Mouse (Mus musculus) gastrocnemius, postnatal 4 days (tissue): ENCODE measurements around the gene Fam240b. TPM values are rescaled to one million over a fixed set of nuclear protein-coding genes. Genes with fewer than 3 reads are reported as not detected.

Experiments
- DNase-seq, 2 experiments: peaks; one replicate each; pipeline ENCODE4 v3.0.0; 2021 to 2022; ENCODE audit warnings: low spot score in 2 of 2, mixed read lengths in 2 of 2
- total RNA-seq, 2 experiments: library from RNA; stranded (reverse); gene quantifications; 2 replicates each; pipeline ENCODE4 v1.2.3; 2021

Fam240b gene
- total RNA-seq, 2 experiments from 2014 or later, result 0.34 TPM; not detected in 1

DNA sequence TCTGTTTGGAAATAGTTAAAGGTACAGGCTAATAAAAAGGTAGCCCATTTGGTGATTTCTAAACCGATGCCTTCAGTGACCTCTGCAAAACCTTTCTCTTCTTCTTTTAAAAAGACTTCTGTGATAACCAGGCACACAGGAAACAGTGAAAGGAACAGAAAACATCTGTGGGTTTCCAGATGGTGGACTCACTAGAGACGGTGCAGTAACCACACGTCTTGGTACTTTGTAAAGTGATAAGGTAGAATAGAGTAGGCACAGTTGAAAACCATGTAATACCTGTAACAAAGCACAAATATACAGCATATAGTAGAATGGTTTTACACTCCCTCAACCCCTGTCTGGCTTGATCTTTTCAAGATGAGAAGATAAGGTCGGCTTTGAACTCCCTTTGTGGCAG, 57.0 kb downstream of the Fam240b start:
- no peak for DNase-seq

DNA sequence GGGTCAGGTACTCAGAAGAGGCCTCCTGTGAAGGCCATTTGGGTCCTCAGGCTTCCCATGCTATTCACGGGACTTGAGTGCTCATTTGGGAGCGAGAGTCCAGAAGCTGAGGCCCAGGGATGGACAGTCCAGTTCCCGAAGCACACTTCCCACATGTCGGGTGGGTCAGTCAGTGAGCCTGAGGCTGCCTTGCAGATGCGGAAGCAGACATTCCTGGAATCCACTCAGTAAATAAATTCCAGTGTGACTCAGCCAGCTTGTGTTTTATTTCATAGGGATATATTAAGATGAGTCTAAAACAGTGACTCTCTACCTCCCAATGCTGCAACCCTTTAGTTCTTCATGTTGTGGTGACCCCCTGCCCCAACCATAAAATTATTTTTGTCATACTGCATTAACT, 58.1 kb downstream of the Fam240b start:
- DNase-seq, result no peak

DNA sequence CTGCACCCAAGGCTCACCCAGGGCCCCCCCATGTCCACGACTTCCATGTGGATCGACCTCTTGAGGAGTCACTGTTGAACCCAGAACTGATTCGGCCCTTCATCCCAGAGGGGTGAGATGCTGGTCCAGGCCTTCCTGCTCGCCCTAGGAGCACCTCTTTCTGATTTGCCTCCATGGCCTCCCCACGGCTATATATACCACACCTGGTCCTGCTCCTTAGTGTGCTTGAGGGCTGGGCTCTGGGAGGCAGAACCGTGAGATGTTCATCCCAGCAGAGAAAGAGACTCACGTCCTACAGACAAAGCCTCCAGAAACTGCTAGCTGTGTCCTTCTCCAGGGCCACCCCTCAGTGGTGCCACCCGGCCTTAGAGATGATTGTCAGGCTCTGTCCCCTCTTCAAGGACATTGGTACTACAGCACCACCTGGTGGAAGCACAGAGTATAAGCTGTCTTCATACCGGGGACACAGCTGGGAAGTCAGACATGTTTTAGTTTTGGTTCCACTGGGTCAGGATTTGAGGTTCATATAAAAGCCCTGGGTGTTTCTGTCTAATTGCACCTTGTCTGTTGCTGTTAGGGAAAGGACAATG, 58.6 kb downstream of the Fam240b start:
- DNase-seq, result peak in 1 of 2 experiments; percentile 67

DNA sequence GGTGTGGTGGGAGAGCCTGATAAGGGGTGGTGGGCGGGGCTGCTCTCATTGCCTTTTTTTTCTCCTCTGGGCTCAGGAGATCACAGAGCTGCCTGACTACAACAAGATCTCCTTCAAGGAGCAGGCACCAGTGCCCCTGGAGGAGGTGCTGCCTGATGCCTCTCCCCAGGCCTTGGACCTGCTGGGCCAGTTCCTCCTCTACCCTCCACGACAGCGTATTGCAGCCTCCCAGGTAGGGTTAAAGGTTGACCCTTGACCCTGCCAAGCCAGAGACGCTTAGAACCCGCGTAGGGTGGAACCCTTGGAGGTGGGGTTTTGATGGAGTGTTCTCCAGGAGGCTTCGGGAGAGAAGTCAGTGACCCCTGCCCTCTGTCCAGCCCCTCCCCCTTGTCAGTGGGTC, 59.8 kb downstream of the Fam240b start:
- DNase-seq, result no peak

DNA sequence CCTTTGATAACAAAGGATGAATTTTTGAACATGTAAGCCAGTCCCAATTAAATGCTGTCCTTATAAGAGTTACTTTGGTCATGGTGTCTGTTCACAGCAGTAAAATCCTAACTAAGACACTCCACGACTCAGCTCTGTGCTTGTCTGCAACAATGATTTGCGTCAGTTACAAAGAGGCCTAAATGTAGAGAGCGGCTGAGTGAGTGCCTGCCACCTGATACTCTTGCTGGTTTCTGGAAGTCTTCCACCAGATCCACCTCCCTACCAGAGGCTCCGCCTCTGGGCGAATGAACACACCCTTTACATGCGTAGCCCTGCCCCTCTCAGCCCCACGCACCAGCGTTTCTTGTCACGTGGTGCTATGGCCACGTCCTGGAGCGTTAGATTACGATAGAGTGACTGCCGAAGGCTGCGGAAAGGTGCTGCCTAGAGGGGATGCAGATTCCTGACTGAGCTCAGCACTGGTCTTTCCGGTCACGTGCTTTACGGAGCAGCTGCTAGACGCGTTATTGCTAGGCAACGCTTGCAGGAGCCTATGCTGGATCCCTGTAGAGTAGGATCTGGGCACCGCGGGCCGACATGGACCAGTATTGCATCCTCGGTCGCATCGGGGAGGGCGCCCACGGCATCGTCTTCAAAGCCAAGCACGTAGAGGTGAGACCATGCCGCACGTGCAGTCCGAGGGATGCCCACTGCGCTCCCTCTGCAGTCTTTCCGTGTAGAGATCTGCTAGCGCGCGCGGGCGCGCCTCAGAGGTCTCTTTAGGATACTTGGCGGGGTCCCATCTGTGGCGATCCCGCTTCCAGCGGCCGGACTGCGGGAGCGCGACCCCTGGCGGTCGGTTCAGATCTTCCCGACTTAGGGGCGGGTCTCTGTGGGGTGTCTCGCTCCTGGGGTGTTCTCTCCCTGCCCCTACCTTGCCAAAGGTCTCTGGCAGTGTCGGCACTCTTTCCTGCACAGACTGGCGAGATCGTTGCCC, 65.3 kb downstream of the Fam240b start, which contains the start of gene Cdk20:
Gene Cdk20, plus strand, starts transcription at position 298 of the 979 bp plus-strand sequence.
- peak; percentile 71 to 86 for DNase-seq

Other genes with a start within 250 kb of the Fam240b start
- gene Cdc14b, start 222.5 kb downstream of the Fam240b start, total RNA-seq, result 1 to 10 TPM; 7.5 to 8.7 TPM
- gene Aaed1, start 185.1 kb downstream of the Fam240b start, total RNA-seq, result 10 to 100 TPM; 36.5 to 41.9 TPM
- 100 to 1,000 TPM; 179 to 189 TPM for gene Ctsl, start 126.9 kb downstream of the Fam240b start, total RNA-seq
- 1 to 10 TPM; 3.9 to 5.2 TPM for gene Cdk20, start 65.5 kb downstream of the Fam240b start, total RNA-seq